ENCODE assay signal across 19 mouse cellular contexts in genomic region chr1:43157907-43158306, GRCm38 (mm10). TPM values are rescaled to one million over a fixed set of nuclear protein-coding genes. Genes with fewer than 3 reads are reported as not detected.
"Had no signal": no experiment of that assay in that cellular context is flagged by ENCODE, and none has a peak within 500 bp of the region (broad histone marks: within the 10 kb centered on the region; RNA-seq: fewer than 3 reads in every experiment).

No protein-coding gene starts in this region.

- H3K27ac ChIP-seq: kidney, postnatal 0 days; limb, embryonic 10.5 days; limb, embryonic 13.5 days; liver, embryonic 14.5 days; macrophage; midbrain, embryonic 13.5 days; neural tube, embryonic 13.5 days had no signal

- H3K4me2 ChIP-seq: limb, embryonic 13.5 days; liver, embryonic 11.5 days; lung, embryonic 14.5 days; midbrain, embryonic 13.5 days; neural tube, embryonic 13.5 days had no signal

- H3K9me3 ChIP-seq: limb, embryonic 10.5 days; limb, embryonic 13.5 days; midbrain, embryonic 13.5 days; neural tube, embryonic 13.5 days had no signal

- H3K9ac ChIP-seq: limb, embryonic 13.5 days; liver, embryonic 14.5 days; liver, postnatal 0 days; lung, embryonic 14.5 days; midbrain, embryonic 13.5 days; neural tube, embryonic 13.5 days had no signal

- DNase-seq: kidney, adult 8-10 months; kidney, postnatal 4 days; liver, postnatal 0 days; lung, embryonic 14.5 days; retina, postnatal 1 day; right cerebral cortex, postnatal 25 days; thymus, adult 18-20 months; thymus, postnatal 36 days had no signal

- ATAC-seq: liver, postnatal 0 days; lung, postnatal 0 days; midbrain, embryonic 13.5 days; midbrain, embryonic 16.5 days had no signal

- H3K4me3 ChIP-seq: limb, embryonic 10.5 days; limb, embryonic 13.5 days; midbrain, embryonic 13.5 days; myocyte; neural tube, embryonic 13.5 days had no signal

- H3K27me3 ChIP-seq: limb, embryonic 13.5 days had no signal

- H3K36me3 ChIP-seq: limb, embryonic 10.5 days; limb, embryonic 13.5 days; midbrain, embryonic 13.5 days; neural tube, embryonic 13.5 days had no signal

RNA-seq across cellular contexts. Expression of gene Fhl2, which starts 38.9 kb away (rescaled TPM):
- polyA plus RNA-seq: macrophage had no signal
